Mouse (Mus musculus): Measurements from ENCODE around the gene Fgfr2.

Fgfr2 gene

DNA sequence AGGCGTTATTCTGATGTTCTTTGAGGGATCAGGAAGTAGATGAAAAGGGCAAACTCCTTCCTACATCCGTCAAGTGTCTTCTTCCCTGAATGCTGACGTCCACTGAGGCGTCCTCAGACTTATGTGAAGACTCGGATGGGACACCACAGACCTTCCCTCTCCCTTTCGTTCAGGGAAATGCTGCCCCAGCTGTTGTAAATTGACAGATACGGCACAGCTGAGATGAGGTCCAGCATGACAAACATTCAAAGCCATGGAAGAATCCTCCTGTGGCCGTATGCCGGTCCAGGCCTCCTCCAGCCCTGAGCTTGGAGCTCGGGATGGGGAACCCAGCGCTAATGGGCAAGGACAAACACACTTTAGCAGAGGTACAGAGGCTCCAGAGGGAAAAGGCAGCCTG is 373.6 kb downstream of the Fgfr2 start:
- no peak for DNase-seq (ENCODE audit: low read depth)

DNA sequence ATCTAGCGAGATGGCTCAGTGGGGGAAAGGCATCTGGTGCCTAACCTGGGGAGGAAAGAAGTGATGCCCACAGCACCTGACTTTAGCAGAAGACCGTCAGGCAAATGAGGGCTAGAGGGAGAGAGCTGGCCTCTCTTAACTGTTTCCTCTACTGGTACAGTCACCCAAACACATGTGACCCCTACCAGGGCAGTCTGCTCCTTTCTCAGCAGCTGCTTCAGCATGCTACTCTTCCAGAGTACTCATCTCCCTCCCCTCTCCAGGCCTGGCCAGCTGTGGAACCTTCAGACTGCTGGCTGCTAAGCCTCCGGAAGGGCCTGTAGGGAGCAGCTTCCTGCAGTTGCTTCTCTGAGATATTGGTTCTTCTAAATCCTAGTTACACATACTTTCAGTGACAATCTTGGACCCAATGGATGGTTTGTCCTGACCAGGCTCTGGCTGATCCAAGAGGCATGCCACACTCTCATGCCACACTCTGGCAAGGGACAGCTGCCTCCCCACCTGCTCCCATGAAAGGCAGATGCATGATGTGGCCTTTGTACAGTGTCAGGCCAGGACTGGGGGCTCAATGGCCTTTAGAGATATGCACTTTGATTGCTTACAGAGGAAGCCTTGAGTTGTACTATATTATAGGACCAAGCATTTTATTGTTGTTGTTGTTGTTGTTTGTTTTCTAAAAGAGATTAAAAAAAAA is 374.9 kb downstream of the Fgfr2 start:
- no peak for DNase-seq (ENCODE audit: low read depth)

DNA sequence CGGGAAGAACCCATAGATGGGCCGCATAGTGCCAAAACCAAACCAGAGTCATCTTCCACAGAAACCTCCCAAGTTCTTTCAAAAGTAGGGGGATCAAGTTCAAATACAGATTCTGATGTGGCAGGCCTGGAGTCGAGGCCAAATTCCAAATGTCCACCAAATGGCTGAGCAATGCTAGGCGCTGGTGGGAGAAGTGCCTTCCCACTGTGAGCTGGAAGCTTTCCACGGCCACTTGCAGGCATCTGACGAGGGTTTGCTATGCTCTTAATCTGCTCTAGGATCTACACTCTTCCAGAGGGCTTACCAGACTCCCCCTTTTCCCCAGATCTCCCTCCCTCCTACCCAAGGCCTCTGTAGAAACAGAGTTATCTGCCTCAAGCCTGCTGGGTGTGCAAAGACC is 376.1 kb downstream of the Fgfr2 start:
- DNase-seq (ENCODE audit: low read depth): no peak

DNA sequence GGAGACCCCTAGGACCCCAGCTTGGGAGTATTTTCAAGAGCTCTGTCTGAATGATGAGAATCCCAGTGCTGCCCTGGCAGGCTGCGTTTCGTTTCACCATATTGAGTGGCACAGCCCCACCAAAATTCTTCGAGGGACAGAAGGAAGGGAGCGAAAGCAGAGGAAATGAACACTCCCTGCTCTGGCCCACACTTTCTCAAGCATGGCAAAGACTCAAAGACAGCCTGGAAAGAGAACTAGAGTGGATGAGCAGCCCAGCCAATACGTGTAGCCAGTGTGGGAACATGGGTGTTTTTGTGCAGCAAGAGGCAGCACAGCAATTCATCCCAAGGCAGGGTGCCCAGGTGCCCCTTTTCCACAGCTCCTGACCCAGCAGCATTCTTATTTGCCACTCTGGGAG is 380.2 kb downstream of the Fgfr2 start:
- DNase-seq (ENCODE audit: low read depth): no peak

DNA sequence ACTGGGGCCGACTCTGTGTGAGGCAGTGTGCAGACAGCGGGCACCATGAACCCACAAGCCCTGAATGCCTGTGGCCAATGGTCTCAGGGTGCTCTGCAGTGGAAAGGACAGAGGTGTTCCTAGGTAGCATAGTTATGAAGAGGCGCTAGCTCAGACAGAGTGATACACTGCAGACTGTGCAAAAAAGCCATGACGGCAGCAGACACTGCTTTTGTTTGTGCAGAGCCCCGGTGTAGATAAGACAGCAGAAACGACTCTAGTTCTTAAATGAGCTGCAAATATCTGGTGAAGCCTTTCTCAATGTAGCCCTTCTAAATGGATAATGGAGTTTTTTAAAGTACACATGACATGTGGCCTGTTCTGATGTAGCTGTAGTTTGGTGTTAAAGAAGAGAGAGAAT is 383.3 kb downstream of the Fgfr2 start:
- no peak for DNase-seq (ENCODE audit: low read depth)

DNA sequence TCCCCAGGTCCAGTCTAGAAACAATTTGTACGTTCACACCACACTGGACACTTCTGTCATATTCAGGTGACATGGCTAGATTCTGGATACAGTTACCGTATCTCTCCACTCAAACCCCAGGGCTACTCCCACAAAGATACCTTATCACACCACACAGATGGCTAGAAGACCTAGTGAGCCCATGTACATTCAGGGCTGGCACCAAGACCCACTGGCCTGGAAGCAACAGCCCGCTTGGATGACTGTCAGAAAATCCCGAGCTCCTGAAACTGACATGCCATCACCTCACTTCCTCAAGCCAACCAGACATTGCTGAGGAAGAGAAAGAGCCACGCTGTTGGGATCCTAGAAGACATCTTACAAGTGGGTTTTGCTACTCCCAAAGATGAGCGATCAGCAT is 384.3 kb downstream of the Fgfr2 start:
- DNase-seq (ENCODE audit: low read depth): no peak

DNA sequence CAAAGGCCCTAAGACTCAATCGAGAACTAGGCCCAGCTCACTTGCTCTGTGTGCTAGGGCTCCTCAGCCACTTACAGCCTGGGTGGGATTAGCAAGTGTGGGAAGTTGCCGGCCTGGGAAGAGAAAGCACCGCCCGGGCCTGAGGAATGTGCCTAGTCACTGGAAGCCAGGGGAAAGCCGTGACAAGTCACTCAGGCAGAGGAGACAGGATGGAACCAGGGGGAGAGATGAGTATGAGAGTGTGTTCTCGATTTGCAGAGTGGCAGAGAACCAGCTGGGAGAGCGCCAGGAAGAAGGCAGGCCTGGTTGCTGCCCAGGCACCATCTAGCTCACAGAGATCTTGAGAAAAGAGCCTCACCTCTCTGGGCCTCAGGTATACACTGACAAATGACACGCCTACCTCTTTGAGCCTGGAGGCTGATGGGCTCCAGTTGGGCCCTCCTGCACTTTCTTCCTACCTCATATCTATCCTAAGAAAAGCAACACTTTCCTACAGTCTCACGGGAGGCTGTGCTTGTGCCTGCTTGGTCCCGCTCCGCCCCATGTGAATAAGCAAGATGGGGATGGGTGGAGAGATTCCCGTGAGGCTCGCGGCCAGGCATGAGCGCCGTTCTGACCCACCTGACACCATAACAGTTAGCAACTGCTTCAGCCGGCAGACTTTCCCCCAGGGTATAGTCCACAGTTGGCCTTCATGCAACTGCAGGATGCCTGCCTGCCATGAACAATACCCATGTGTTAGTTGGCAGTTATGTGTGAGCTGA is 386.9 kb downstream of the Fgfr2 start:
- DNase-seq (ENCODE audit: low read depth): peak; percentile 50

DNA sequence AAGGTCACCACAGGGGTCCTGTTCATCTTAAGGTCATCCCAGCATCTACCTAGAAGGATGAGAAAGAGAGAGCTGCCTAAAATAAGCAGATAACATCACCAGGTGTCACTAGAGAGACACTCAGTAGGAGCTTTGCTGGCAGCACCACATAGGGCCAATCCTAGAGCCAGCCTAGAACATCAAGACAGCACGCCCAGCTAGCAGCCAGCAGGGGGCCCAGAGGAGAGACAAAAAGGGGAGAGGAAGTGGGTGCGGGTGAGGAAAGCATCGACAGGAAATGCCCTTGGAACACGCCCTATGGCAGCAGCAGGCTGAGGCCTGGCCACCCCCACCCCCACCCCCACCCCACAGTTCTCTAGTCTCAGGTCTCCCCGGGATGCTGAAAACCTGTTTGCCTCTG is 388.0 kb downstream of the Fgfr2 start:
- peak; percentile 97 for DNase-seq (ENCODE audit: low read depth)

DNA sequence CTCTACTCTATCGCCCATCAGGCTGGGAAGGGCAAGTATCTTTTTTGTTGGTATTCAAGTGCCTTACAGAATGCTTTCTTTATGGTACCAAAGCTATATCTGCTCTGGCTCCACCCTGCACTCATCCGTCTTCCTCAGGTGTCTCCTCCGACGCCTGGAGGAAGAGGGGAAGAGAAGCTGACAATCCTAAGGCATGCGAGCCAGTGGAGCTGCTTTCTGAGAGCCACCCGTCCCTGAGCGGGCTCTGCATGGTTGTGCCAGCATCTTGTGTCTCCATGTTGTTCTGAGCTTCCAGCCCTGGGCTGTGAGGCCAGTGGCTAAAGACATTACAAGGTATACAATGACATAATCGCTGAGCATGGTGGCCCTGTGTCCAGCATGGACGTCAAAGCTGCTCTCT is 388.9 kb downstream of the Fgfr2 start:
- DNase-seq (ENCODE audit: low read depth): no peak

DNA sequence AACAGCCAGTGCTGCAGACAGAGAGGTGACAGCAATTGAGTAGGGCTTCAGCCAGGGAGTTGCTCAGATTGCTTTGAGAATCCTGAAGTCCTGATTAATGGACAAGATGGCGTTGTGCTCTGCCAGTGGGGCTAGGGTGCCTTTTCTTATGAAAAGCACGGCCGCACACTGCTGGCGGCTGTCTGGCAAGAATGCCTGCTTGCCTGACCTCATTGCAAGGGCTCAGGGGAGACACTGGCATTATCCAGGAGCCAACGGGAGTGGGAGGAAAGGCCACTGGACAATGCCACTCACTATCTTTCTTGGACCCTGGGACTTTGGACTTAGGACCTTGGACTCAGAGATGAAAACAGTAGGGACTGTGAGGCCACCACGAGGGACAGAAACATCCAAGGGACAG is 389.6 kb downstream of the Fgfr2 start:
- DNase-seq (ENCODE audit: low read depth): no peak

DNA sequence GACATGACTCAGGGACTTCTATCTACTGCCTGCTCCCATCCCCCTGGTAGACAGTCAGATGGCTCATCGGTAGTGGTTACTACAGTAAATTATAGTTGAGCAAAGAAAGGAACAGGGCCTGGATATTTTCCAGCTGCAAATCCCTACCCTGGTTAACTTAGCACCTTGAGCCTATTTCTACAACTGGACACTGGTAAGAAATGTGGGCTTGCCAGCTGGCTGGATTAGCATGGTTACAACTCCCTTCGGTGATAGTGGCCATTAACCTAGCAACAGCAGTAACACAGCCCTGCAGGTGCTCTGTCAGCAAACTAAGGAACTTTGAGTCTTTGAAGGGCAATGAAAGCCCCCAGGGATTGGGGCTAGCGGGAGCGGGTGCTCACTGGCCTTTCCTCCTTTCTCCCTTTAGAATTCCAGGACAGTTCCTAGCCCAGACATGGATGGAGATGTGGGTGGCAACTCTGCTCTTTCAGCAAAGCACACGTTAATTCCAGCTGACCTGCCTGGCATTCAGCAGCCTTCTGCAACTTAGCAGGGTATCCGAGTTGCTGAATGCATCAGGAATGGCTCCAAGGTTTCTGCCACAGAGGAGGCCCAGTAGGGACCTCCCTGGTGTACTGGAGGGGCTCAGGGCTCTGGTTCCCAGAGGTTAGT is 390.9 kb downstream of the Fgfr2 start:
- no peak for DNase-seq (ENCODE audit: low read depth)

DNA sequence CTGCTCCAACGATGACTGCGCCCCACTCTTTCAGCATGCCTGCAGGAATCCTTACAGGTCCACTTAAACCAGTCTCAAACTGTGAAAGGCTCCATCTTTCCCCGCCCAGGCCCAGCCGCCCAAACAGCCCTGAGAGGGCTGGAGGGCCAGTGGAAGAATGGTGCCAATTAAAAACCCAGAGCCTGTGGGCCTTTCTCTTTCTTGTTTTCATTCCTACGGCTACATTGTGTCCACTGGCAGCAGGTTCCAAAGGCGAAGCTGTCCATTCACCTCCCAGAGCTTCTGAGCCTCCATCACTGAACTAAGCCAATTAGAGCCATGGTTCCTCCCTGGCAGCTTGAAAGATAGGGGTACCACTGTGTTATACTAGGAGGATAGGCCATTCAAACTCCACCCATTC is 391.6 kb downstream of the Fgfr2 start:
- no peak for DNase-seq (ENCODE audit: low read depth)

DNA sequence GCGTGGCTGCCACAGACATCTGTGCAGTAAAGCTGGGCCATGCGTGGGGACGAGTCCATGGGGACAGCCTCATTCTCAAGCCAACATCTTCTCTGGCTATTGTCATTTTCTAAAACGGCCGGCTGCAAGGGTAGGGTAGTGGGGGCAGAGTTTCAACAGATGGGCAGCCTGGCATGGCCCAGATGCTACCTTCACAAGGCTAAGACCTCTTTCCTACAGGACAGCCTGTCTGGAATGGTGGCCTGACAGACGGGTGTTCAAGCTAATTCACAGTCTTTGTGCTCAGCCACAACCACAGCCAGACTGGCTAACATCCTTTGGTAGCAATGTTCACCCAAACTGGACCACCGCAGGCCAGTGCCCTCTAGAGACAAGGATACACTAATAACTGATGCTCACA is 392.6 kb downstream of the Fgfr2 start:
- DNase-seq (ENCODE audit: low read depth): no peak

DNA sequence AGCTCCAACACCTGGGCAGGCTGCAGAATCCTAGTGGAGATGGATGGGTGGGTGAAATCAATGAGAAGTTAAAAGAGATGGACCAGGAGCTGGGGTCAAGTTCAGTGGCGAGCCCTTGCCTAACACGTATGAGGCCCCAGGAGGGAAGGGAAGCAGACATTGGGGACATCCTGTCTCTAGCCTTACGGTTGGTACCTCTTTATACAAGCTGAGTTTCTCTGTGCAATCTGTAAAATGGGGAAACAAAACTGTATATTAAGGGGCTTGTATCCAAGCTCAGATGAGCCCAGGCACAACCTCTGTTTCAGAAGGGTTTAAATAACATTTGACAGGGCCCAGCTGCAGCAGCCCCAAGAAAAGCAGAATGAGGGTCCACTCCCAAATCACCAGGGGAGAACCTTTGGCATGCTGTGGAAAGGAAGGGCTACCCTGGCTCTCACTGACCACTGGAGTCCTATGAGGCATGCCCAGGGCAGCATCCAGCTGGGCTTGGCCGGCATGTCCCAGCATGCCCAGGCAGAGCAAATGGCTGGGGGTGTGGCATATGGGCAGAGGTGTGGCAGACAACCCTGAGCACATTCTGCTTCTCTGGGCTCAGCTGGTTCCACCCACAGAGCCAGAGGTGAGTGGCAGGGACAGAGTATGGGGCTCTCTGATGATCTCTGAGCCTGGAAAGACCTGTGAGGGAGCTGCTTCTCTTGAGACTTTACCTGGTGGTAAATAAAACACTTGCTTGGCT is 393.9 kb downstream of the Fgfr2 start:
- DNase-seq (ENCODE audit: low read depth): no peak

DNA sequence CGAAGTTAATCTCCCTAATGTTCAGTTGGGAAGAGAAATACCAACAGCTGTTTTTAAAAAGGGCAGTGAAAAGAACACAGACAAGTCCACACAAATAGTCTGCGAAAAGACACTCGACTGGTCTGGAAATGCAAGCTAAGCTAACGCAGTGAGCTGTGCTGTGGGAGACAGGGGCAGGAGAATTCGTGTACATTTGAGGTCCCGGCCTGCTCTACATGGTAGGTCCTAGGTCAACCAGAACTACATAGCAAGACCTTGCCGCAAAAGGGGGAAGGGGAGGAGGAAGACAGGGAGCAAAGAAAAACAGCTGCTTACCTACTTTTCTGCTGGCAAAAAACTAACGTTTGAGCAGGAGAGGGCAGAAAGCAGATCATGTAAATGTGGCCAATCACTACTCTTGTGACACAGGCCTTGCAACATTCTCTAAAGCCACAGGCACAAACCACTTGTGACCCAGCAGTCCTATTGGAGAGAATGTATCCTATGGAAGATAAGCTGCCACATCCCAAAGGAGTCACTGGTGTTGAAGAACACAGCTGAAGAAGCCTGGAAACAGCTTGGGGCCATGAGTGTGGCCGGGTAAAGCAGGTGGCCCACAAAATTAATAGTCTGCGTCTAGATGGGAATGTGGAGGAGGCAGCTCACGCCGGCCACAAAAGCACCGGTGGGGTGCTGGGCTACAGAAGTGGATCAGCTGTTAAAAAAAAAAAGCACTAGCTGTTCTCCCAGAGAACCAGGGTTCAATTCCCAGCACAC is 396.9 kb downstream of the Fgfr2 start:
- DNase-seq (ENCODE audit: low read depth): no peak

DNA sequence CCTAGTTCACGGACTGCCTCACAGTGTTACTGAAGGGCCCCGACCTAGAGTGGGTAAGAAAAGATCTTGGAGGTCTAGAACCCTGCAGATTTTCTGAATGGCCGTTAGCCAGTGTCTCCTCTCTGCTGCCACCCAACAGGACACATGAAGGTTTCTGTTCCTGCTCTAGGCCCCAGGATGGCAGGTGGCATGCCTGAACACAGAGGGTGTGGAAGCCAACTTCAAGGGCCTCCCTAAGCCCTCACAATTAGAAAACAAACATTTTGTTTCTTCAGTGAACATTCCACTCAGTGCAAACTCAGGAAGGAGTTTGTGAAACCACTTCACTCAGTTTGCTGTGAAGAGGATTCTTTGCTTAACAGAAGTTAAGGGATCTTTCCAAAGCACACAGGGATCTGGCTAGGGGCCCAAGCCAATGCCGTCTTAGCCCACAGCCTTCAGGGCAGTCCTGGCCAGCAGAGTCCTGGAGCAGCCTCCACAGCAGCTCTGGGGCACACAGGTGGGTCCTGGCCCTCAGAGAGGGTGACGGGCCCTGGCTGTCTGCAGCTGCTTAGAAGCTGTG is 398.6 kb downstream of the Fgfr2 start:
- no peak for DNase-seq (ENCODE audit: low read depth)

DNA sequence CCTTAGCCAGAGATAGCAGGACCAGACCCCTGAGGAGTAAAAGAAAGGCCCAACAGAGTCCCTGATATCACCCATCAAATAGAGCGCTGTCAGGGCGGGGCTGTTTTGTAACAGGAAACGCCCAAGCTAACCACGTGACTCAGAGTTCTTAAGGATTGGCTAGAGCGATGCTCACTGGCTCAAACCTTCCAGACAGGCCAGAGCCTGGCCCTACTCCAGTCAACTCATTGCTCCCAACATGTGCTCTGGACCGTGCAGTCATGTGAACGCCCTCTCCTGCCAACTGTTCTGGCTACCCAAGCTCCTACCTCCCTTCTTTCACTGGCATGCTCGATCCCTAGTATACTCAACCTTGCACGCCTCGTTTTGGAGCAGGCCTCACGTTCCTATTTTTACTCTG is 399.2 kb downstream of the Fgfr2 start:
- DNase-seq (ENCODE audit: low read depth): peak; percentile 42

DNA sequence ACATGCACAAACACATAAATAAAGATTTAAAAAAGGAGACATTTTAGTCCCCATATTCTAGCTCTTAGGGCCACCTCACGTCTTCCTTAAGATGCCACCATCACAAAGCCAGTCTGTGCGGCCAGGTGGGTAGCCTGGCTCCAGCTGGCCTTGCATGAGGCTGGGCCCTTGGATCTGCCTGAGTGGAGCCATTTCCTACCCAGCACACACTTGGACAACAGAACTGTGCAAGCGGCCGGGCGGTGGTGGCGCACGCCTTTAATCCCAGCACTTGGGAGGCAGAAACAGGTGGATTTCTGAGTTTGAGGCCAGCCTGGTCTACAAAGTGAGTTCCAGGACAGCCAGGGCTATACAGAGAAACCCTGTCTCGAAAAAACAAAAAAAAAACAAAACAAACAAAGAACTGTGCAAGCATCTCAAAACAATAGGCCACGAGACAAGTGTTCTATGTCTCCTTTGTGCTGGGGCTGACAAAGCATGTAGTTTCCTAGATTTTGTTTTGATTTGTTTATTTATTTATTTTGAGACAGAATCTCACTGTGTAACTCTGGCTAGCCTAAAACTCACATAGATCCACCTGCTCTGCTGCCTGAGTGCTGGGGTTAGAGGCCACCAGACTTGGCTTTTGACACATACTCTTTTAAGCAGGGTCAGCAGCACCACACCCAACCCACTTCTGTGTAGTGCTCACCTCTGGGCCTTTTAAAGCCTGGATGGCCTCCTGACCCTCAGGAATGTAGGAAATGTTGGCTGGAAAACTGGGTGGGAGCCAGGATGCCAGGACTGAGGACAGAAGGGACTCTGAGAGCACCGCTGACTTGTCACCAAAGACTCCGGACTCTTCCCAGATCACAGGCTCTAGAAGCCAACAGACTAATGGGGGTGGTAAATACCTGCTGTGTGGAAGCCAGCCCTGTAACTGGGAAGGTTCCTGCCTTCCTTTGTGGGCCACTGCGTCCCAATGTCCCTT is 400.5 kb downstream of the Fgfr2 start:
- no peak for DNase-seq (ENCODE audit: low read depth)

DNA sequence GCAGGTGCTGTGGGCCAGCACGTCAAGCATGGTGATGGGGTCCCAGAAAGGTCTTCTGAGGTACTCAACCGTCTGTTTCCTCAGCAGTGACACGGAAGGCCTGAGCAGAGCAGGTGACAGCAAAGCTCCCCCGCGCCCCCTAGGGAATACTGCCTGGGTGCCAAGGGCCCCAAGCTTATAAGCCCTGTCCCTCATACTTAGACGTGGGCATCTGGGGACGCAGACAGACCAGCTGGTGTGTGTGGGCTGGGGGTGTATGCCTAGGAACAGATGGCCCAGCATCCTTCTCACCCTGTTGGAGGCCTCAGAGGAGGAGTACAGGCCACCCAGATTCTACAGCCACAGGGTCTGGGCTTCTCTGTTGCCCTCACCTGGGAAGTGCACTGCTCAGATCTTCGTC is 402.6 kb downstream of the Fgfr2 start:
- DNase-seq (ENCODE audit: low read depth): no peak

DNA sequence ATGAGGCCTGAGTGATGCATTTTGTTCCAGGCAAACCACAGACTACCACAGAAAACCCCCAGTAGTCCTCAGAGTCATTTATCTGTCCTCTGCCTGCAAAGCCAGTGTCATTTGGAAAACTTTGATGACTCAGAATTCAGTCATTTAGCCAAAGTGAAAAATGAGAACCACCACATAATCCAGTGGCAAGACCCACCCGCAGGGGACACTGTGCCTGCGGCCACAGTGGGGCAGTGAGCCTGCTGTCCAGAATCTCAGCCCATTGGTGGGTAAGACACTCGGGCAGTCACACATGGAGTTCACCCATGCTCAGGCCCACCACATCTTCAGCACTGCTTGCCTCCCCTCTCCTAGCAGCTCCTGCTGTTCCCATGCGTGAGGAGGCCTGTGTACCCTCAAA is 403.6 kb downstream of the Fgfr2 start:
- no peak for DNase-seq (ENCODE audit: low read depth)
